Mouse (Mus musculus) myocyte (in vitro differentiated cells): Measurements from ENCODE around the gene Gm7861. TPM values are rescaled to one million over a fixed set of nuclear protein-coding genes. Genes with fewer than 3 reads are reported as not detected.
"Not testable (repeated sequence)": the region's sequence is repeated elsewhere in the genome, so short reads cannot be mapped to it uniquely, and the experiment has no call there.

ENCODE experiments used
- H3K27me3 ChIP-seq: one replicate; pipeline ENCODE4 v1.6.1; 2011; ENCODE audit not compliant: control insufficient read depth, insufficient read depth, insufficient read length
- H3K36me3 ChIP-seq: one replicate; pipeline ENCODE4 v1.6.1; 2011; ENCODE audit not compliant: control insufficient read depth, insufficient read depth
- H3K4me2 ChIP-seq: one replicate; pipeline ENCODE4 v1.6.1; 2011; ENCODE audit warnings: low read depth, control low read depth
- H3K4me3 ChIP-seq: one replicate; pipeline ENCODE4 v1.5.1; 2011; ENCODE audit warnings: mild to moderate bottlenecking, control low read depth, moderate library complexity
- H3K79me2 ChIP-seq: one replicate; pipeline ENCODE4 v1.6.1; 2011; ENCODE audit not compliant: control insufficient read depth, insufficient read depth
- H3ac ChIP-seq: one replicate; pipeline ENCODE4 v1.6.1; 2011; ENCODE audit not compliant: control insufficient read depth, insufficient read length
- polyA plus RNA-seq: library from polyadenylated mRNA; unstranded; fragments of >200 nt; fragmentation: generic; extraction: Trizol; gene quantifications from one replicate; pipeline ENCODE4 v1.2.1, GENCODE M21; 2012; ENCODE audit warnings: missing spikeins

Gm7861 gene
- not detected for polyA plus RNA-seq

- H3ac ChIP-seq, H3K79me2 ChIP-seq, H3K4me3 ChIP-seq, H3K4me2 ChIP-seq, H3K36me3 ChIP-seq, H3K27me3 ChIP-seq: not testable (repeated sequence)
Measured at GRCm38 (mm10) chr8:21594408-21594807, at the start of gene Gm7861. Gm7861 (minus strand) TSS chr8:21594508.

DNA sequence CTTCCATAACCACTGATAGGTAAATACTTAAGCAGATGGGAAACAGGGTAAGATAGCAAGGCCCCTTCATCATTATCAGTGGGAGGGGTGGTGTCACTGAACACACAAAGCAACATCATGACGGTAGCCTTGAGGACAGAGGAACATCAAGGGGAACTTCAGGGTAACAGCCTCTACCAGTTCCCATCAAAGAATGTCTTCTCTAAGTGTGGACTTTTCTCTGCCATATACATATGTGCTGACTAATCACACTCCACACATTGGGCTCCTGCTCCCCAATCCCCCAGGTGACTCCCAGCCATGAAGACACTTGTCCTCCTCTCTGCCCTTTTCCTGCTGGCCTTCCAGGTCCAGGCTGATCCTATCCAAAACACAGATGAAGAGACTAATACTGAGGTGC is 23.6 kb upstream of the Gm7861 start, which contains the start of gene Defa26:
Gene Defa26, plus strand, starts transcription at position 301 of the 400 bp plus-strand sequence.
- not testable (repeated sequence) for H3K27me3 ChIP-seq, H3K4me3 ChIP-seq, H3K4me2 ChIP-seq, H3K79me2 ChIP-seq, H3ac ChIP-seq, H3K36me3 ChIP-seq

DNA sequence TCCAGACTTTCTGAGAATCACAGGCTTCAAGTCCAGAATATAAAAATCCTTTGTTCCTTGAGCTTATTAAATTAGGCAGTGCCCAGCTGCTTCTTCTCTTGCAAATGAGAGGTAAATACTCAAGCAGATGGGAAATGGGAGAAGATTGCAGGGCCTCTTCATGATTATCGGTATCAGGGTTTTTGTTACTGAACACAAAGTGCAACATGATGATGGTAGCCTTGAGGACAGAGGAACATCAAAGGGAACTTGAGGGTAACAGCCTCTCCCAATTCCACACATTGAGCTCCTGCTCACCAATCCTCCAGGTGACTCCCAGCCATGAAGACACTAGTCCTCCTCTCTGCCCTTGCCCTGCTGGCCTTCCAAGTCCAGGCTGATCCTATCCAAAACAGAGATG is 11.6 kb downstream of the Gm7861 start, which contains the start of gene Defa28:
Gene Defa28, plus strand, starts transcription at position 301 of the 400 bp plus-strand sequence.
- not testable (repeated sequence) for H3K4me3 ChIP-seq, H3K4me2 ChIP-seq, H3K27me3 ChIP-seq, H3K79me2 ChIP-seq, H3ac ChIP-seq, H3K36me3 ChIP-seq

DNA sequence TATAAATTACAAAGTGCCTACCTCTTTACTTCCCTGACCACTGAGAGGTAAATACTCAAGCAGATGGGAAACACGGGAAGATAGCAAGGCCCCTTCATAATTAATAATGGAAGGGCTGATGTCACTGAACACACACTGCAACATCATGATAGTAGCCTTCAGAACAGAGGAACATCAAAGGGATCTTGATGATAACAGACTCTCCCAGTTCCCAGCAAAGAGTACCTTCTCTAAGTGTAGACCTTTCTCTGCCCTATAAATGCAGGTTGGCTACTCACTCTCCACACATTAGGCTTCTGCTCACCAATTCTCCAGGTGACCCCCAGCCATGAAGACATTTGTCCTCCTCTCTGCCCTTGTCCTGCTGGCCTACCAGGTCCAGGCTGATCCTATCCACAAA is 29.2 kb downstream of the Gm7861 start, which contains the start of gene Defa37:
Gene Defa37, plus strand, starts transcription at position 301 of the 400 bp plus-strand sequence.
- not testable (repeated sequence) for H3K27me3 ChIP-seq, H3K4me2 ChIP-seq, H3K4me3 ChIP-seq, H3ac ChIP-seq, H3K36me3 ChIP-seq, H3K79me2 ChIP-seq

Other genes with a start within 250 kb of the Gm7861 start
- not detected for gene Defa2, start 216.0 kb downstream of the Gm7861 start, polyA plus RNA-seq
- gene Defa33, start 202.7 kb downstream of the Gm7861 start, polyA plus RNA-seq: not detected
- gene Defa36, start 167.1 kb downstream of the Gm7861 start, polyA plus RNA-seq: not detected
- not detected for gene Gm7849, start 137.9 kb downstream of the Gm7861 start, polyA plus RNA-seq
- not detected for gene Defa20, start 85.2 kb downstream of the Gm7861 start, polyA plus RNA-seq
- not detected for gene Defa32, start 65.5 kb downstream of the Gm7861 start, polyA plus RNA-seq
- gene Defa37, start 29.1 kb downstream of the Gm7861 start, polyA plus RNA-seq: not detected
- not detected for gene Defa28, start 11.5 kb downstream of the Gm7861 start, polyA plus RNA-seq
- not detected for gene Defa26, start 23.7 kb upstream of the Gm7861 start, polyA plus RNA-seq
- gene Defa17, start 61.3 kb upstream of the Gm7861 start, polyA plus RNA-seq: not detected
- not detected for gene Defa34, start 71.3 kb upstream of the Gm7861 start, polyA plus RNA-seq
- gene AY761184, start 109.1 kb upstream of the Gm7861 start, polyA plus RNA-seq: not detected
- gene Defa24, start 140.0 kb upstream of the Gm7861 start, polyA plus RNA-seq: not detected
- not detected for gene Defb50, start 229.0 kb upstream of the Gm7861 start, polyA plus RNA-seq
- not detected for gene Defb2, start 245.4 kb upstream of the Gm7861 start, polyA plus RNA-seq